Mouse (Mus musculus) liver, postnatal 0 days (tissue): Measurements from ENCODE around the gene Plxdc1.

Experiments
- CTCF ChIP-seq: sonication (generic); IDR thresholded peaks from 2 replicates; pipeline ENCODE4 v1.5.1; 2016; ENCODE audit warnings: antibody characterized with exemption, low read depth
- EP300 ChIP-seq: IDR thresholded peaks from 2 replicates; pipeline ENCODE4 v1.6.1; 2016; ENCODE audit warnings: antibody characterized with exemption, low read depth, mild to moderate bottlenecking

GRCm38 (mm10) chr11:98011716-98012115, 25.5 kb upstream of the Plxdc1 start:
- TF ChIP-seq CTCF: no peak
- no peak for TF ChIP-seq EP300
